Mouse (Mus musculus) heart, embryonic 12.5 days (tissue): ENCODE measurements around the gene Acmsd. TPM values are rescaled to one million over a fixed set of nuclear protein-coding genes. Genes with fewer than 3 reads are reported as not detected.

Experiments used
- ATAC-seq: fragments of 200-750 bp; cut with Nextera tagmentation; 2 replicates; pipeline ENCODE4 v1.8.0; 2017; ENCODE audit warnings: moderate TSS enrichment, moderate library complexity; ENCODE audit not compliant: insufficient number of reproducible peaks, low FRiP score
- H3K27ac ChIP-seq: fragments of 300-500 bp; sonication (generic); 2 replicates; pipeline ENCODE4 v1.5.1; 2016; ENCODE audit warnings: mild to moderate bottlenecking, moderate library complexity; ENCODE audit not compliant: poor library complexity, severe bottlenecking
- H3K27me3 ChIP-seq: fragments of 300-500 bp; sonication (generic); replicated peaks from 2 replicates; pipeline ENCODE4 v1.6.1; 2016; ENCODE audit warnings: mild to moderate bottlenecking, moderate library complexity
- H3K36me3 ChIP-seq: fragments of 300-500 bp; sonication (generic); 2 replicates; pipeline ENCODE4 v1.6.1; 2016; ENCODE audit warnings: mild to moderate bottlenecking, moderate library complexity
- H3K4me1 ChIP-seq: fragments of 300-500 bp; sonication (generic); replicated peaks from 2 replicates; pipeline ENCODE4 v1.6.1; 2016; ENCODE audit warnings: mild to moderate bottlenecking
- H3K4me2 ChIP-seq: fragments of 300-500 bp; sonication (generic); 2 replicates; pipeline ENCODE4 v1.6.1; 2016; ENCODE audit warnings: mild to moderate bottlenecking, moderate library complexity
- H3K4me3 ChIP-seq: fragments of 300-500 bp; sonication (generic); 2 replicates; pipeline ENCODE4 v1.5.1; 2016; ENCODE audit warnings: mild to moderate bottlenecking
- H3K9ac ChIP-seq: fragments of 300-500 bp; sonication (generic); 2 replicates; pipeline ENCODE4 v1.6.1; 2016; ENCODE audit warnings: mild to moderate bottlenecking, moderate library complexity
- H3K9me3 ChIP-seq: fragments of 300-500 bp; sonication (generic); replicated peaks from 2 replicates; pipeline ENCODE4 v1.6.1; 2016; ENCODE audit warnings: mild to moderate bottlenecking, moderate library complexity
- WGBS: fragments of 180-500 bp; shearing (Covaris S2); methylation state at CpG from one replicate; pipeline ENCODE4 v1.1.7; 2016; 5-methylcytosine and 5-hydroxymethylcytosine counted together
- polyA plus RNA-seq: library from polyadenylated mRNA; unstranded; fragments of >200 nt; fragmentation: Nextera tagmentation; extraction: Ambion mirVana; gene quantifications from 2 replicates; pipeline ENCODE4 v1.2.1, GENCODE M21; 2016

Gene Acmsd
- polyA plus RNA-seq, 1 experiment from 2014 or later: 0.42 TPM

DNA sequence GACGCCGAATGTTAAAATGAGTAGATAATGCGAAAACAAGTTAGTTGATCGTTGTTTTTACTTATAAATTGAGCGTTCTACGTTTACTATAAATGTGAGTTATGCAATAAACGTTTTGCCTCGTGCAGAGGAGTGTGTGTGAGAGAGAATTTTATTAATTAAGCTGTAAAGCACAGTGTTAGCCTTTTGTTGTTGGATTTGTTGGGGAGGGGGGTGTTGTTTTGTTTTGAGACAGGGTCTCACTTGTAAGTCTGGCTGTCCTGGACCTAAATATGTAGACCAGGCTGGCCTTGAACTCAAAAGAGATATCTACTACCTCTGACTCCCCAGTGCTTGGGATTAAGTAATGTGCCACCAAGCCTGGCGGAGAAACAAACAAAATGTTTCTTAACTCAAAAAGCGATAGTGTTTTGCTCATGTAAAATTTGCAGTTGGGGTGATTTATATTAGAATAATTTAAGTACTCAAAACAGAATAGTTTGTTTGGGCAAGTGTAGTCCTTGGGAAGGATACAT, 46.0 kb downstream of the Acmsd start:
- Histone ChIP-seq H3K36me3 (peaks cover 20% of the 10 kb centered on the region), H3K4me2 (peak overlapping the region; percentile 91), H3K27ac (no peak overlapping the region), H3K4me3 (peak overlapping the region; percentile 83), H3K4me1 (peaks cover 45% of the 10 kb centered on the region), H3K9me3 (no peaks in the 10 kb centered on the region), H3K27me3 (no peaks in the 10 kb centered on the region), H3K9ac (peak overlapping the region; percentile 82)
- 7% methylated on average over 10 of the region's 10 CpGs for WGBS
- ATAC-seq: no peak

DNA sequence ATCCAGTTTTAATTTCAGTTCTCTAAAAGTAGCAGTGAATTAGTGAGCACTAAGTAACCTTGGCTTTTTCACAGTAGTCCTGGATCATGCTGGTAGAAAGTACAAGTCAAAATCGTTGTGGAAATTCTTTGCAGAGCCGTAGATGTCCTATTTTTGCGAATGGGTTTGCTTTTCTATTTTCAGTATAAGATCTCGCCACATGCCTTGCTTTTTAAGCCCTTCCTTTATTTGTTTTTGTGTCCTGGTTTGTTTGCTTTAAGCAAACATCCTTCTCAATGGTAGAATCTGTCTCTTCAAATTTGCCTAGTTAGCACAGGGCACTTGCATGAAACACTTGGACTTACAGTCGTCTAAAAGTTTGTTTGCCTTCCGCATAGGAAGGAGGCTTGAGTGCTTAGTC, 47.0 kb downstream of the Acmsd start:
- Histone ChIP-seq H3K4me3 (peak overlapping the region; percentile 25; the same call in 1 of the 2 replicates), H3K27ac (no peak overlapping the region), H3K9me3 (no peaks in the 10 kb centered on the region), H3K36me3 (peaks cover 19% of the 10 kb centered on the region), H3K27me3 (no peaks in the 10 kb centered on the region), H3K4me1 (peaks cover 52% of the 10 kb centered on the region), H3K4me2 (peak overlapping the region; percentile 46), H3K9ac (no peak overlapping the region)
- ATAC-seq: no peak
- 48% methylated on average over 6 of the region's 6 CpGs for WGBS

DNA sequence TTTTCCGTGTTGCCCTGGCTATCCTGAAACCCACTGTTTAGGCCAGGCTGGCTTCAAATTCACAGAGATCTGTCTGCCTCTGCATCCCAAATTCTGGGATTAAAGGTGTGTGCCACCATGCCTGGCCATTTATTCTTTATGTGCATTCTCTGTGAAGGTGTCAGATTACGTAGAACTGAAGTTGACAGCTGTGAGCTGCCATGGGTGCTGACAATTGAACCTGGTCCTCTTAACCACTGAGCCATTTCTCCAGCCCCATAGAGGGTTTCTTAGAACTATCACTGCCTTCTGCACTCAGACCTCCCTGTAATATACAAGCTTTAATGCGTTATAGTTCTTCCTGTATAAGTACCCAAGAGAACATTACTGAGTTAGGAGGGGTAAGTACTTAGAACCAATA, 49.4 kb downstream of the Acmsd start:
- H3K36me3 ChIP-seq: peaks cover 11% of the 10 kb centered on the region
- WGBS: 80% methylated on average over 3 of the region's 3 CpGs
- H3K27ac ChIP-seq: no peak overlapping the region
- ATAC-seq: no peak
- no peaks in the 10 kb centered on the region for H3K27me3 ChIP-seq
- H3K9ac ChIP-seq: no peak overlapping the region
- no peaks in the 10 kb centered on the region for H3K9me3 ChIP-seq
- H3K4me2 ChIP-seq: no peak overlapping the region
- H3K4me1 ChIP-seq: peaks cover 65% of the 10 kb centered on the region
- no peak overlapping the region for H3K4me3 ChIP-seq

DNA sequence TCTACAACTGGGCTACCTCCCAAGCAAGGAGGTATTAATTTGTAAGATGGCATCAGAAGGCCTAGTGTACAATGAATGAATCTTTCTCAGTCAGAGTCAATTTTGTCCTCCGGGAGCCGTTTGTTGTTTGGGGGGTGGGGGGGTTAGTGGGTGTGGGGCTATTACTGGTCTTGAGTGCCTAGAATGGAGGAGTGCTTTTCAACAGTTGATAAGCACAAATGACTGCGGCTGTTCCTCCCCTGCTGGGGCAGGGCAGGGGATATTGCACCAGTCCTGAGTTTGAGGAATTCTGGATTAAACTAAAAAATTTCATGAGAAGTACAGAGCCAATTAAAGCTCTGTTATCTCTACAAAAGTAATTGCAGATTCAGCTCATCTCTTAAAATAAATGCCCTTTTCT, 50.9 kb downstream of the Acmsd start:
- no peak overlapping the region for H3K9ac ChIP-seq
- no peak for ATAC-seq
- no peaks in the 10 kb centered on the region for H3K9me3 ChIP-seq
- peaks cover 74% of the 10 kb centered on the region for H3K4me1 ChIP-seq
- no peak overlapping the region for H3K4me3 ChIP-seq
- H3K4me2 ChIP-seq: peak overlapping the region; percentile 45
- H3K27ac ChIP-seq: no peak overlapping the region
- peaks cover 11% of the 10 kb centered on the region for H3K36me3 ChIP-seq
- 5% methylated on average over 3 of the region's 3 CpGs for WGBS
- H3K27me3 ChIP-seq: no peaks in the 10 kb centered on the region

DNA sequence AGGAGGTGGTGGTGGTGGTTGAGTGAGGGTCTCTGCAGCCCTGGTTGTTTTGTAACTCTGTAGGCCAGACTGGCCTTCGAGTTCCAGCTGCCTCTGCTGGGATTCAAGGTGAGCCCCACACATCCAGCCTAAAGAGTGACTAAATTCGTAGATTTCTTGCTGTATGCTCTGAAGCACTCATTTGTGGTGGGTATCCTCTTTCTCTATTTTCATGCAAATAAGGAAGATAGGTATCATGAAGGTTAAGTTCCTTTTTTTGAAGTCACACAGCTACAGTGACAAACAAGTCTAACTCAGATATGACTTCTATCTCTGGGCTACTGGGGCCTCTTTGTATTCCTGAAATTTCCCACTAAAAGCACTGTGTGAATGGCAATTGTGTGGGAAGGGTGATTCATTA, 51.6 kb downstream of the Acmsd start:
- Histone ChIP-seq H3K9me3 (no peaks in the 10 kb centered on the region), H3K27me3 (no peaks in the 10 kb centered on the region), H3K36me3 (peaks cover 11% of the 10 kb centered on the region), H3K4me1 (peaks cover 77% of the 10 kb centered on the region), H3K4me2 (no peak overlapping the region), H3K9ac (no peak overlapping the region), H3K27ac (no peak overlapping the region), H3K4me3 (no peak overlapping the region)
- no peak for ATAC-seq
- 56% methylated on average over 2 of the region's 2 CpGs for WGBS

DNA sequence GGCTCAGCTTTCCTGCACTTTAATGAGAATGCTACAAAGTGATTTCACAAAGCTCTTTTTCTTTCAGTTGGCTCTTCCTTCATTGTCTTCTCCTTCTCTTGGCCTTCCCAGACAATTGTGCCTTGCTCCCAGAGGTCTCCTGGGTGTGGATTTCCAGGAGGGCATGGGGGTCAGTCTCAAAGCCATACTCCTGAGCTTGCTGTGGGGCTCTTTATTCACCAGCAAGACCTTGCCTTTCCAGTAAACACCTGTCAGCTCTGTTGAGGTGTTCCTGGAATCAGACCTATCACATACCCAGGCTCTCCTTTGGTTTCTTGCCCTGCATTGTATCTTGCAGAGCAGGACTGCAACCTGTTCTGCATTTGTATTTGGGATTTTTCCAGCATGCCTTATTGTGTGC, 54.6 kb downstream of the Acmsd start:
- Histone ChIP-seq H3K4me3 (no peak overlapping the region), H3K9me3 (no peaks in the 10 kb centered on the region), H3K4me1 (peaks cover 72% of the 10 kb centered on the region), H3K27ac (no peak overlapping the region; the same call in 1 of the 2 replicates), H3K36me3 (0 out of 2 replicates have a peak, but pooled peaks cover 4% of the 10 kb centered on the region), H3K4me2 (no peak overlapping the region), H3K9ac (no peak overlapping the region), H3K27me3 (no peaks in the 10 kb centered on the region)
- no peak for ATAC-seq

DNA sequence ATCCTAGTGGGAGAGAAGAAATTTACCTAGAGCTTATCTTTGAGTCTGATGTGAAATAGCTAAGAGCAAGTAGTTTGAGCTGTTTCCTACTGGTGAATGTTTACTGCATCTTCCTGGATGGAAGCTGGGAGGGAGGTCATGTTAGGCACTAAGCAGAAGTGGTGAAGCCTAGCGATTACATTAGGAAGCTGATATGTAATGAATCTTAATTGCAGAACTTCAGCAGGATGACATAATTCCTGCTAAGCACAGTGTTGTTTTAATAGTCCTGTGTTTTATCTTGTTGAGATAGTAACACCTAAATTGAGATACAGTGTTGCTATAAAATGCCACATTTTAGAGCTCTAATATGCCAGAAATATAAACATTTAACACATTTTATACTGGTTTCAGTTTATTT, 56.7 kb downstream of the Acmsd start:
- no peaks in the 10 kb centered on the region for H3K27me3 ChIP-seq
- no peak overlapping the region for H3K4me3 ChIP-seq
- H3K36me3 ChIP-seq: no peaks in the 10 kb centered on the region
- no peaks in the 10 kb centered on the region for H3K9me3 ChIP-seq
- 29% methylated on average over 1 of the region's 1 CpGs for WGBS
- ATAC-seq: no peak
- H3K9ac ChIP-seq: no peak overlapping the region
- H3K27ac ChIP-seq: no peak overlapping the region
- H3K4me2 ChIP-seq: no peak overlapping the region
- peaks cover 70% of the 10 kb centered on the region for H3K4me1 ChIP-seq

DNA sequence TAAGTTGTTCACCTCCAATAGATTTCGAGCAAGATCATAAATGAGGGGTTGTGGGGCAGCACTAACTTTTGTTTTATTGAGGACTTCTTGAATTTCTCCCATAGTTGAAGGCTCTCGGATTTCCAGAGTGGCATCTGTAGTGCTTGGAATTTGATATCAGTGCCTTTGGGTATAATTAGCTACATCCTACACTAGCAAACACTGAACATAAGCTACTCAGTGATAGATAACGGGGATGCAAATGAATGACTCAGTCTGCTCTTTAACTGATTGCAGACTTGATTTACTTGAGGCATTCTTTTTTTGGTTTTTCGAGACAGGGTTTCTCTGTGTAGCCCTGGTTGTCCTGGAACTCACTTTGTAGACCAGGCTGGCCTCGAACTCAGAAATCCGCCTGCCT, 59.7 kb downstream of the Acmsd start:
- Histone ChIP-seq H3K9me3 (no peaks in the 10 kb centered on the region), H3K9ac (no peak overlapping the region), H3K27ac (peak overlapping the region; percentile 60; the same call in 1 of the 2 replicates), H3K36me3 (peaks cover 9% of the 10 kb centered on the region), H3K4me1 (peaks cover 43% of the 10 kb centered on the region), H3K27me3 (no peaks in the 10 kb centered on the region), H3K4me2 (no peak overlapping the region), H3K4me3 (no peak overlapping the region)
- WGBS: 46% methylated on average over 6 of the region's 6 CpGs
- no peak for ATAC-seq

DNA sequence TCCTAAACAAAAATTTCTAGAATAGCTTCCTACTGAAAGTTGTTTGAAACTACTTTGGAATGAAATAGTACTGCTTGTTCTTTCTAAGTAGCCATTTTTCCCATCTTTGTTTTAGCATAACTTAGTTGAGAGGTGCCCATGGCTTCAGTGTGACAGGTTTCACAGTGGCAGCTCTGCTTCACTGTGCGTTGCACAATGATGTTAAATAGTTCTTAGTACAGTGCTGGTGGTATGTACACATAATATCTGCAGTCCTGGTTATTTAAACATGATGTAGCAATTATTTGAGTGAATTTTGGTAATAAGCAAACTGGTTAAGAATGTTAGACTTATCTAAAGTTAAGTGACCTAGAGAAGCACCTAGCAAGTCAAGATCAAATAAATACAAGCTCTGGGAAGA, 64.2 kb downstream of the Acmsd start:
- H3K4me3 ChIP-seq: no peak overlapping the region
- ATAC-seq: no peak
- no peak overlapping the region for H3K9ac ChIP-seq
- WGBS: 93% methylated on average over 1 of the region's 1 CpGs
- peaks cover 19% of the 10 kb centered on the region for H3K4me1 ChIP-seq
- H3K4me2 ChIP-seq: no peak overlapping the region
- H3K9me3 ChIP-seq: no peaks in the 10 kb centered on the region
- no peak overlapping the region for H3K27ac ChIP-seq
- no peaks in the 10 kb centered on the region for H3K27me3 ChIP-seq
- H3K36me3 ChIP-seq: peaks cover 12% of the 10 kb centered on the region

DNA sequence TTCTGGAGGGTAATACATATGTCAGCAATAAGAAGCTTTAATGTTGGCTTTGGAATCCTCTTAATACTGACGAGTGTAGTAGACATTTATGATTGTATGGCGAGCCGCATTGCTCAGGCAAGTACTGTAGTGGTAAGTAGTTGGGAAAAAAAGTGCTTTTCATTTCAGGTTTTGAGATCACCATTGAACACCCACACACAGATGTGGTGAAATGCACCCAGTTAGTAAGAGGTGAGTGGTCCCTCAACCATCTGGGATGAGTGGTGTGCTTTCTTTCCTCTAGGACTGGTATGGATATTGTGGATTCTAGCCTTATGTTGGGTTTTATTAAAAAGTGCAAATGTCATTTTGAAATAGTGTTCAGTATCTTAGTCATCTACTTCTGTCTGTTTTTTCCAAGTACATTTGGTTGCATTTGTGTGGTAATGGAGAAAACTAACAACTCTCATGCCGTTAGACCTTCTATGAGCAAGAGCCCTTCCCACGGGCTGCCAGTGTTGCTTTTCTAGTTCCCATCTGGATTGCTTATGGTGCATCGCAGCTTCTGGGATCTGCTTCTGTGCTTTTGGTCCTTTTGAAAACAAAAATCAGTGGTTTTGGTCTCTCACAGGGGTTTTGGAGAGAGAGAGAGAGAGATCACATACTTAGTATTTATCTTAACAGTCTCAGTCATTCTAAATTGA, 66.0 kb downstream of the Acmsd start:
- ATAC-seq: no peak
- H3K27me3 ChIP-seq: no peaks in the 10 kb centered on the region
- no peak overlapping the region for H3K27ac ChIP-seq
- H3K9me3 ChIP-seq: no peaks in the 10 kb centered on the region
- H3K36me3 ChIP-seq: peaks cover 21% of the 10 kb centered on the region
- 91% methylated on average over 6 of the region's 6 CpGs for WGBS
- H3K4me2 ChIP-seq: no peak overlapping the region
- no peak overlapping the region for H3K4me3 ChIP-seq
- no peak overlapping the region for H3K9ac ChIP-seq
- H3K4me1 ChIP-seq: peaks cover 5% of the 10 kb centered on the region

DNA sequence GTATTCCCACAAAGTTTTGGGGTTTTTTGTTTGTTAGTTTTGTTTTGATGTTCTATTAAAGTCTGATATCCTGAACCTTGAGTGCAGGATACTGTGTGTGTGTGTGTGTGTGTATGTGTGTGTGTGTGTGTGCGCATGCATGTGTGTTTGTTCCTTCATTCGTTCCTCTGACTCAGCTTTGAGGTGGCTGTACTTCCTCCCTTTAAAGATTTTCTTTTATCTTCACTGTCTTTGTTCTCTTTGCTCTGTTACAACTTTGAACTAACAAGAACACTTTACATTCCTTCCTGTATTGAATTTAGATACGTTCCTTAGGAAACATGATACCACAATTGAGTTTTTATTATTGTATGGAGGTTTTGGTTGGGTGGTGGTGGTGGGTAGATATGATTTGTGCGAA, 67.1 kb downstream of the Acmsd start:
- no peak overlapping the region for H3K27ac ChIP-seq

DNA sequence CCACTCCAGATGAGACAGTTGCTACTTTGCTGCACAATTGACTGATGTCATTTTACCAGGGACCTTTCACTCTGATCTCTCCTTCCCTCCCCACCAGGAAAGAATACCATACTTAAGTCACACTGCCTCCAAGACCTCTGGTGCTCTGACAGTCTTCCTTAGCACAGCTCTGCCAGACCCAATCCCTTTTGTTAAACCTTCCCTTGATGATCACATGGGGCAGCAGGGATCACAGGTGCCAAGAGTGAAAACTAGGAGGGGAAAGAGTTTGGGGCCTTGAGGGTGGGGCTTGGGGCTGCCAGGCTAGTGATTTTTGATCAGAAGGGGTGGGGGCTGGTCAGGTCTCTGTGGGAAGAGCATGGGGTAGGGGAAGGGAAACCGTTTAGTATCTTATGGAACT, 67.5 kb downstream of the Acmsd start:
- peaks cover 3% of the 10 kb centered on the region; the same call in 1 of the 2 replicates for H3K4me1 ChIP-seq
- H3K9ac ChIP-seq: no peak overlapping the region
- H3K4me2 ChIP-seq: no peak overlapping the region
- H3K27me3 ChIP-seq: no peaks in the 10 kb centered on the region
- ATAC-seq: no peak
- H3K9me3 ChIP-seq: no peaks in the 10 kb centered on the region
- peaks cover 28% of the 10 kb centered on the region for H3K36me3 ChIP-seq
- no peak overlapping the region for H3K4me3 ChIP-seq
- H3K27ac ChIP-seq: no peak overlapping the region
- 83% methylated on average over 1 of the region's 1 CpGs for WGBS

More for the DNA sequence above, 67.1 kb downstream of the Acmsd start:
- Histone ChIP-seq H3K9ac (no peak overlapping the region), H3K4me3 (no peak overlapping the region), H3K4me2 (no peak overlapping the region), H3K27me3 (no peaks in the 10 kb centered on the region), H3K36me3 (peaks cover 25% of the 10 kb centered on the region), H3K9me3 (no peaks in the 10 kb centered on the region), H3K4me1 (peaks cover 3% of the 10 kb centered on the region; the same call in 1 of the 2 replicates)
- ATAC-seq: no peak
- WGBS: 71% methylated on average over 4 of the region's 4 CpGs
